Mouse (Mus musculus): ENCODE measurements at regions not wholly inside any gene's neighbourhood (a gene's known extent, or its start where the extent isn't known, plus 50 kb on each side); places are given as distances from the start of the nearest gene placed in this dataset.

DNA sequence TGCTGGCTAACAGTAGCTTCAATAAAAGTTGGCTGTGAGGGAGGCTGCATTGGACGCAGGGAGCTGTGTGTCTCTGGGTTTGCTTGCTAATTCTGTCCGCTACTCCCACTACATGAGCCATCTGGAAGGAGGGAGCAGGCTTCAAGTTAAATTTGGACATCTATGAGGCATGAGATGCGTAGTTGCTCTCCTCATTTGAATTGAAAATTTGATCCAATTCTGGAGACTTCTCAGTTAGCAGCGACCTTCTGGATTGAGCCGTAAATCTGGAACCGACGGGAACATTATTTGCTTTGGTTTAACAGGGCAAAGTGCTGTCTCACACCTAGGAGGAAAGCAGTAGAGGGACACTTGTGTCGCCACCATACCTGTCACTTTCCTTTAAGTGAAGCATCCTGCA is 60.3 kb downstream of the Dusp6 start:
- TF ChIP-seq CTCF (IDR thresholded peaks at IDR 0.05; ENCODE audit: low read depth, low read length) (no peak), TAL1 (conservative IDR thresholded peaks at IDR 0.05; ENCODE audit: low read depth, low read length) (no peak)
